Mouse (Mus musculus) retina, postnatal 1 day (tissue): ENCODE measurements around the gene Pam.
A peak's percentile ranks its signal among the peaks of the same experiment; 100 is the strongest.

ENCODE experiments used
- DNase-seq: peaks from one replicate; pipeline ENCODE4 v3.0.0-alpha.2; 2012

The Pam gene

DNA sequence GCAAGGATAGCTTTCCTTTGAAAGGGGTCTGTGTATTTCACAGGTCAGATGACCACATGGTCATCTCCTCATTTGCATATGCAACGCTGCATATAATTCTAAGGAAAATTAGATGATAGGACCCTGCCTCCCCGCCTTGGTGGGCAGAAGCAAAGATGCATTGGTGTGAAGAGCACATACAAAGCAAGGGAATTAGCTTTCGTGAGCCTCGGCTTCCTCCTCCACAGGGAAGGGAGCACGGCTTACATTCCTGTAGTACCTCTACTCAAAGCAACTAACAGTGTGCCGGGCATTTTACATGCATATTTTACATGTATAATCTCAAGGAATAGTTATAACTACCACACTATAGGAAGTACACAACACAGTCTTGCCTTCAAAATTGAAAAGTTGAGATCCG is 16.7 kb downstream of the Pam start:
- DNase-seq, result no peak

- no peak for DNase-seq
These were observed 21.6 kb downstream of the Pam start for GRCm38 (mm10) chr1:98073826-98074225.

GRCm38 (mm10) chr1:98073127-98073526 is 22.3 kb downstream of the Pam start:
- DNase-seq, result no peak

DNA sequence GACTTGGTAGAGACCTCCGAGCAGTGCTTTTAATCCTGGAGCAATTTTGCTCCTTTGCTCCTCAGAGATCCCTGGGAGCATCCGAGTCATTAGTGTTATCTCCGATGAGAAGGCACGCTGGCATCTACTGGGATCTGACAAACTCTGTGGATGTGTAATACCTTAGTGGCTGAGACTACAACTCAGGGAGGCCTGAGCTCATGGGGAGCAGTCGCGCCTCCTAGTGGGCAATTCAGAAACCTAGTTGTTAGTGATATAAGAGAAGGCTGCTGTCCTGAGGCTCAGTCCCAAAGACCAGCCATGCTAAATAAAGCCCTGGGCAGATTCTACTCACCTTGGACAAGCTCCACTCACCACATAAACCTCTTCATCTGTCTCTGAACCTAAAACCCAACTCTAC is 23.4 kb downstream of the Pam start:
- peak; percentile 49 for DNase-seq

DNA sequence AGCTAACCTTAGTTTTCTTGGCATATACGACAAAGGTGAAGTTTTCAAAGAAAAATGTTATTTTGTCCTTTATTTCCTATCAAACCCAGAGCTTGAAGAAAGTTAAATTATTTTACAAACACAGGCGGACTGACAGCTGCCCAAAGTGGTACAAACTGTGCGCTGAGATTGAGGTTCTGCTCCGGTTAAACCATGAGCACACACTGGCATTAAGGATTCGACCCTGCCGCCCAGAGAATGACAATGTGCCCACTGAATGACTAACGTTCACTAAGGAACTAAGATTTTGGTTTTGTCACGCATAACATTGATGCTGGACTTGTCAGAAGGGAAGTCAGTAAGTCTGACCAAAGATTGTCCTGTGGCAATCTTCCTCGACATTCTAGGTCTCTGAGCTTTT is 24.0 kb downstream of the Pam start:
- DNase-seq, result no peak

DNA sequence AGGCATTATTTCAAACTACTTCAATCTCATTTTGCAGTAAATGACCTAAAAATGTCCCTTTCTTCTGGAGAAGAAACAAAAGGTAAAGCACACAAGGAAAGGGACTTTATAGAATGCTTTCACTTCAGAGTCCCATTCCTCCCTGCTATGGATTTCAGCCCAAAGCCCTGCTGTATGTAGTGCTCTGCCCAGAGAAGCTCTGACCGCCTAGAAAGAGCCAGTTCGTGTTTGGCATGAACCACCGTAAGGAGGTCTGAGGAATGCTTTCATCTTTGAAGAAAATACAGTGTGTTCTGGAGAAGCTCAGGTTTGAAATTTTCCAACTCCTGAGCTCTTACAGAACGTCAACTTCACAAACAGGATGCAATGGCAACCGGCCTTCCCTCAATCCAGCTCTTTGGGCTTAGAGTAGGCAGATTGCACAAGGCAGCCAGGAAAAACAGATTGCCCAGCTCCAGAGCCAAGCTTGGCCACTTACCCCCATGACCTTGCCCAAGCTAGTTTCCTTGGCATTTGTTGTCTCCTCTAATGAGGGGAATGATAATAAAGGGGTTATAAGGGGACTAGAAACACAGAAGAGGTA is 24.6 kb downstream of the Pam start:
- no peak for DNase-seq

GRCm38 (mm10) chr1:98068177-98068576 is 27.3 kb downstream of the Pam start:
- no peak for DNase-seq

DNA sequence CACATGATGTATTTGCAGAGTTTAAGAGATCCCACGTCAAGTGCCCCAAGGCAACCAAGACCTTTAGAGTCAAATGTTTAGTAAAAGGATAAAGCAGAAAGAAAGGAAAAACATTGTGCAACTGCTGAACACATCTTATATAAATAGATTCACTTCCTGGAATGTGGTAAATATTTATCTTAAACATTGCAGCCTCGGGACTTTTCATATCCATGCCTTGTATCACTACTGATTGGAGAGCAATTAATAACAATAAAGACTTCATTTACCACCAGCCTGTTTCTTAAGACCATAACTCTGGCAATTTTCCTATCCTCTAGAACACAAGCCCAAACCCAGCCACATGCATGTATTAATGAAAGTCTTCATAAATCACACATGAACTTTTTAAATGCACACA is 33.4 kb downstream of the Pam start:
- no peak for DNase-seq

DNA sequence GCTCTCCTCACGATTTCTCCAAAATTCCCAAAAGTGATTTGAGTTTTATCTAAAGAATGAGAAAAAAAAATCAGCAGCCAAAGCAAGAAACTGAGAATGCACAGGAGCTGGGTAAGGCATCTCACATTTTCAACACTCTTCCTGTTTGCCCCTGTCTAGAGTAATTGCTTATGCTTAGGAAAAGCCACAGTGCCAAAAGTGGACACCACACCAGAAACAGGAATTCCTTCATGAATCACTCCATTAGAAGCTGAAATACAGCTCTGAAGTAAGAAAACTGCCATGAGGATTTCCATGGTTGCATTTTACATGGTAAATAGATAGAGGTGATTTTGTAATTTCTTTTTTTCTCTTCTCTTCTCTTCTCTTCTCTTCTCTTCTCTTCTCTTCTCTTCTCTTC is 36.0 kb downstream of the Pam start:
- DNase-seq, result no peak

DNA sequence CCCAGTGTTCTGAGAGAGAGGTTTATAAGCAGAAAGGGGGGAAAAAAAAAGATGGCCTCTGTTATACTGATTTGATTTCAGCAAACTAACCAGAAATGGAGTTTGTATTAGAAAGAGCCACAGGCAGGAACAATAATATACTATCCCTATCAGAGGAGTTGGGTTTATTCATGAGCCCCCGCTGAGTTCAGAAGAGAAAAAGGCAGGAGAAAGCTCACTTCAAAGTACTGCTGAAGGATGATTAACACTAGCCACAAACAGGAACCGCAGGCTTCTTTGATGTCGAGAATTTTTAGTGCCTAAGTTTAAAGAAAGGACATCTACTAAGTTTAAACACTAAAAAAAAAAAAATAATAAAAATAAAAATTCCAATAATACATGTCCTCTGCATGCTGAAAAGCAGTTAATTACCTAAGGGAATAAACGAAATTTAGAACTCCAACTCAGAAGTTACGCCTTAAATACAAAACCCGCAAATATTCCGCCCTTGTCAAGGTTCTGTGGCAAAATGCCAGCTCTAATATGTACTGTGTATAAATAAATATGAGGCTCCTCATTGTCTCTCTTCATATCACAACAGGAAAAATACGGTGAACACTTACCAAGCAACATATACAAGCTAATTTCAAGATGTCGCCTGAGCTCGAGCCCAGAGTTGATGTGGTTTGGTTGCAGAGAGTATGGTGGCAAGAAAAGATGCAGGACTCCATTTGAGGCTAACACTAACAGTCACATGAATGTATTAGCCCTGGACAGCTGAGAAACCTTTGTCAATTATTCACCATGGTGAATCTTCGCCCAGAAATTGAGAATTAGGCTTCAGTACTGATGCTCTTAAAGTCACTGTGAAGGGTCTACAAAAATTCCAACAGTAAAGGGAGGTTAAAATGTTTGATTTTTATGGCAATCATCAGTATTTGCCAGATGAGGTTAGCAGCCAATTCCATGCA is 38.2 kb downstream of the Pam start:
- DNase-seq, result no peak

DNA sequence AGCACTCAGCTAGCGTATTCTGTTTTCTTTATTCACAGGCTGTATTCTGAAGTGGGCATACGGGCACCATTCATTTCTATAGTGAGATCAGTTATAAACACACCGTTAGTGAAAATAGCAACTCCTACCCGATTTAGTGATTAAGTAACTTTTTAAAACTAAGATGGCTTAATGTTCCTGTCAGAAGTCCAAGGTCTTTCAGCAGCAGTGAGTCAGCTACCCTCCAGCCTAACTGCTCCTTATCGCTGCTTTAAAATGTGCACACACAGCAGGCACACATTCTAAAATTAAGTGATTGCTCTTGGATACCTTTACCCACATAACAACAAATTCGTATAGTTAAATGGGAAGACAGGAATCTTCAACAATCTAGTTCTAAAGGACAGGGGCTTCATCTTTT is 39.2 kb downstream of the Pam start:
- DNase-seq, result no peak

GRCm38 (mm10) chr1:98055591-98055990 is 39.9 kb downstream of the Pam start:
- DNase-seq, result no peak

GRCm38 (mm10) chr1:98053994-98054393 is 41.5 kb downstream of the Pam start:
- DNase-seq, result peak; percentile 60

- no peak for DNase-seq
These were observed 42.0 kb downstream of the Pam start for GRCm38 (mm10) chr1:98053447-98053846.

DNA sequence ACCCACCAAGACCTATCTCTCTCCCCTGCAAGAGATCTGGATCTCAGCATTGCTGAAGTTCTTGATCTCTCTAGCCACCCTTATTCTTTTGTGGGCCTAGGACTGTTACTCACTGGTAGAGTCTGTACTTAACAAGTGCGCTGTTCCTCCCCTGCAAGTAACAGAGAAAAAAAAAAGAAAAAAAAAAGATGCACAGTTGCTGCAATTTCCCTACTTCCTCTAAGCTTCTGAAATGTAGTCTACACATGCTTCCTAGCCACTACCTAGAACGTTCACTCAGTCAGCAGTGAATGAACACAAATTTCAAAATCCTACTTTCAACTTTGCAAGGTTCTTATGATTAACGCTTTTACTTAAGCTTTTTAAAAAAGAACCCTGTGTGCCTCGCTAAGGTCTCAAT is 42.7 kb downstream of the Pam start:
- DNase-seq, result no peak

GRCm38 (mm10) chr1:98051039-98051438 is 44.4 kb downstream of the Pam start:
- DNase-seq, result no peak

DNA sequence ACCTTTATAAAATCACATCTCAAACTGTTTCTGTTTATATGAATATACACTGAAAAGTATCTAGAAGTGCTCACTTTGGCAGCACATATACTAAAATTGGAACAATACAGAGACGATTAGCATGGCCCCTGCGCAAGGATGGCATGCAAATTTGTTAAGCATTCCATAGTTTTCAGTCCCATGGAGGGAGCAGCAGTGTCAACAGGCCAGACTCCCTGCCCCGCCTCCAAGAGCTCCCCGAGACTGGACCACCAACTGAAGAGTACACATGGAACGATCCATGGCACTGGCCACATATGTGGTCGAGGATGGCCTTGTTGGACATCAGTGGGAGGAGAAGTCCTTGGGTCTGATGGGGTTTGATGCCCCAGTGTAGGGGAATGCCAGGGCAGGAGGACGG is 45.7 kb downstream of the Pam start:
- no peak for DNase-seq

- DNase-seq, result peak; percentile 41
These were observed 47.1 kb downstream of the Pam start for GRCm38 (mm10) chr1:98048218-98048801.

DNA sequence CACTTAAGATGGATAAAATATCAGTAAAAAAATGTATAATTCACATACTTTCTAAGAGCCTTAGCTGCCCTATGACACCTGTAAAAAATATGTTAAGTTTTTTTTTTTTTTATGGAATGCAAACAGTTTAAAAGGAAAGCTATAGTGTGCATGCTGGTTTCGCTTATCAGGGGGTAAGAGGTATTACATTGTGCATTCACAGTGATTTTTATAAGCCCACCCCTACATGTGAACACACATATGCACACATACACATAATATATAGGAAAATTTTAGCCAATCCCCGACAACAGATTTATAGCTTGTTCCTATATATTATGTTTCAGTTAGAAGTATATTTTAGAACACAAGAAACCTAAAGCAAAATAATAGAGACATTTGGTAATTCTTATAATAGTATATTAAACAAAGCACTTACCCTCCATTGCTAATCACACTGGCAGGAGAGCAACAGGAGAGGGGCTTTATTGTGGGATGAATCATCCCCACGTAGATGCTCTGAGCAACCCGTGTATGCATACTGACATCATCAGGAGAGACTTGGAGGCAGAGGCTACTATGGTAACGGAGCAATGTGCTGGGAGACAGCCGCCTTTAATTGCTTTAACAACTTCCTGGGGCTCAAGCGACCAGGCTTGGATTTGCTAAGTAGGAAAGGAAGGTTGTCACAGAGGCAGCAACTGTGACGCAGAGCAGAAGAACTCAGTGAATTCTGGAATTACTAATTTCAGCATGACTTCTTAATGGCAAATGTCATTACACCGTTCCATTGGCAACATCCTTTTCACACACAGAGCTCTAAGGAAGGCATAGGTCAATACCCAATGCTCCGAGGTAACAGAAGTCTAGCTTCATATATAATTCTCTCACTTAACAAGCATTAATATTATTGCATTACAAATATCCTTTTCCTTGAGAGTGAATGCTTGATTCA is 47.9 kb downstream of the Pam start:
- DNase-seq, result peak; percentile 74

DNA sequence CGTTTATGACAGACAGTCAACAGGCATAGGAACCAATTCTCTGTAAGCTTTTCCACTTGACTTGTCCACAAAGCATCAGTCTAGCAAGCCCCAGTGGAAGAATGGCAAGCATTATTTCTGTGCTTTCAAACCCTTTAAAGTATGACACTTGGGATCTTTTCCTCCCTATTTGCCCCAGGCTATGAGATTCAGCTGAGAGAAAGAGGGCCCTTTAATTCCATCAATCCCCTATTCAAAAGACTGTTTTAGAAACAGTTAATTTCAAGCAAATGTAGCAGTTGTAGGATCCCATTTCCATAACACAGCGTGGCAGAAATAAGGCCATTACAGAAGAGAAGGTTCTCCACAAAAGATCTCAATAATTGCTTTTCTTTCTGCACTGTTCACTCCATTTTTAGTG is 53.0 kb downstream of the Pam start:
- peak; percentile 19 for DNase-seq

DNA sequence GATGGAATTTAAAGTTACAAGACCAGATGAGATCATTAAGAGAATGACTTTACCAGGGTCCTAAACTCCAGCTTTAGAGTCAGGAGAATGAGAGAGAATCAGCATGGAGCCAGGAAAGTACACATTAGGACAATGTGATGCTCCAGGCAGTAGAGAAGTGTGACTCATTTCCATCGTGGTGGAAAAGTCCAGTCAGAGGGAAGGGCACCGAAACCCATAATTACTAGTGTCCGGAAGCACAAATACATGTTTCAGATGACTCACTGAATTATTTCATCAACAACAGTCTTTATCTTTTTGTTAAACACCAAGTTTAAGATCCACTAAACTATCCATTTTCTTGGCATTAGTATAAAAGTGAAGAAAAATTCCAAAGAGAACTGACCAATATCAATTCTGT is 57.2 kb downstream of the Pam start:
- DNase-seq, result no peak

GRCm38 (mm10) chr1:98035736-98036135 is 59.7 kb downstream of the Pam start:
- no peak for DNase-seq

- peak; percentile 22 for DNase-seq
These were observed 63.6 kb downstream of the Pam start for GRCm38 (mm10) chr1:98031802-98032201.
